Mouse (Mus musculus) CH12.LX (cell line): ENCODE results near the gene T. TPM values are rescaled to one million over a fixed set of nuclear protein-coding genes. Genes with fewer than 3 reads are reported as not detected.

Experiments
- DNase-seq: peaks from one replicate; pipeline ENCODE4 v3.0.0-alpha.2; 2013; ENCODE audit errors: extremely low read depth
- H3K27ac ChIP-seq: 2 replicates; pipeline ENCODE4 v1.5.1; 2012; ENCODE audit warnings: low read depth, mild to moderate bottlenecking, control low read depth, moderate library complexity; ENCODE audit not compliant: insufficient read depth
- H3K27me3 ChIP-seq: replicated peaks from 2 replicates; pipeline ENCODE3; 2012; ENCODE audit warnings: inconsistent platforms
- H3K36me3 ChIP-seq, 2 experiments: replicated peaks in 1 of 2; 2 replicates each; pipeline versions ENCODE3 to v1.6.1; 2012; ENCODE audit warnings: inconsistent platforms in 1 of 2, low read length in 1 of 2, mild to moderate bottlenecking in 1 of 2, mixed read lengths in 1 of 2, moderate library complexity in 1 of 2; ENCODE audit not compliant: control insufficient read depth in 1 of 2, insufficient read depth in 1 of 2
- H3K4me1 ChIP-seq, 2 experiments: 2 replicates each; pipeline ENCODE4 v1.6.1; 2012; ENCODE audit warnings: inconsistent platforms in 1 of 2, moderate library complexity in 1 of 2; ENCODE audit not compliant: insufficient read depth in 2 of 2, control insufficient read depth in 1 of 2
- H3K4me2 ChIP-seq: 2 replicates; pipeline ENCODE4 v1.6.1; 2012; ENCODE audit warnings: low read depth, mild to moderate bottlenecking, control low read depth; ENCODE audit not compliant: poor library complexity, insufficient read depth, severe bottlenecking
- H3K4me3 ChIP-seq, 3 experiments: fragments of 150-350 bp in 1 of 3; sonication (generic) in 1 of 3; replicated peaks in 1 of 3; 2 replicates each; pipeline versions ENCODE3 to v1.5.1; 2011 to 2012; ENCODE audit warnings: low read depth in 2 of 3, low read length in 2 of 3, mild to moderate bottlenecking in 2 of 3, moderate library complexity in 2 of 3, control low read depth in 1 of 3, improper control_type of control experiment in 1 of 3, inconsistent platforms in 1 of 3, mixed read lengths in 1 of 3; ENCODE audit not compliant: poor library complexity in 1 of 3
- H3K79me2 ChIP-seq: replicated peaks from 2 replicates; pipeline ENCODE4 v1.6.1; 2012; ENCODE audit warnings: mild to moderate bottlenecking, moderate library complexity; ENCODE audit not compliant: control insufficient read depth, poor library complexity, insufficient read depth, severe bottlenecking; ENCODE audit errors: extremely low read depth
- H3K9ac ChIP-seq: 2 replicates; pipeline ENCODE4 v1.6.1; 2012; ENCODE audit warnings: low read depth, mild to moderate bottlenecking, control low read depth, moderate library complexity; ENCODE audit not compliant: insufficient read depth
- H3K9me3 ChIP-seq: replicated peaks from 2 replicates; pipeline ENCODE3; 2012; ENCODE audit warnings: low read length, inconsistent platforms, mixed read lengths
- CHD1 ChIP-seq: IDR thresholded peaks from 2 replicates; pipeline ENCODE4 v1.6.1; 2012; ENCODE audit warnings: low read depth, low read length, improper control_type of control experiment, inconsistent platforms
- CHD2 ChIP-seq: IDR thresholded peaks from 2 replicates; pipeline ENCODE4 v1.6.1; 2011; ENCODE audit warnings: low read length, improper control_type of control experiment
- E2F4 ChIP-seq: IDR thresholded peaks from 2 replicates; pipeline ENCODE4 v1.6.1; 2011; ENCODE audit warnings: low read depth, low read length, improper control_type of control experiment; ENCODE audit not compliant: insufficient replicate concordance
- ETS1 ChIP-seq: conservative IDR thresholded peaks from 2 replicates; pipeline ENCODE4 v1.6.1; 2012; ENCODE audit warnings: low read depth, mild to moderate bottlenecking, inconsistent platforms, low read length, improper control_type of control experiment, moderate library complexity
- GABPA ChIP-seq: IDR thresholded peaks from 2 replicates; pipeline ENCODE4 v1.6.1; 2012; ENCODE audit warnings: low read depth, low read length, improper control_type of control experiment, inconsistent platforms; ENCODE audit not compliant: insufficient replicate concordance
- JUND ChIP-seq: conservative IDR thresholded peaks from 2 replicates; pipeline ENCODE4 v1.6.1; 2011; ENCODE audit warnings: low read depth, low read length, improper control_type of control experiment
- MAFK ChIP-seq: IDR thresholded peaks from 2 replicates; pipeline ENCODE4 v1.6.1; 2011; ENCODE audit warnings: low read length, improper control_type of control experiment; ENCODE audit not compliant: insufficient replicate concordance
- MYC ChIP-seq: IDR thresholded peaks from 2 replicates; pipeline ENCODE4 v1.6.1; 2011; ENCODE audit warnings: low read depth, mild to moderate bottlenecking, improper control_type of control experiment, low read length
- NELFE ChIP-seq: IDR thresholded peaks from 2 replicates; pipeline ENCODE4 v1.6.1; 2011; ENCODE audit warnings: low read depth, low read length, improper control_type of control experiment
- NRF1 ChIP-seq: IDR thresholded peaks from 2 replicates; pipeline ENCODE4 v1.6.1; 2014; ENCODE audit warnings: low read depth, mild to moderate bottlenecking, inconsistent platforms, low read length, improper control_type of control experiment, moderate library complexity
- PAX5 ChIP-seq: IDR thresholded peaks from 2 replicates; pipeline ENCODE4 v1.6.1; 2012; ENCODE audit warnings: low read length, inconsistent platforms, mixed read lengths
- POLR2AphosphoS2 ChIP-seq: IDR thresholded peaks from 2 replicates; pipeline ENCODE4 v1.6.1; 2011; ENCODE audit warnings: low read depth, low read length, improper control_type of control experiment
- RAD21 ChIP-seq: IDR thresholded peaks from 2 replicates; pipeline ENCODE4 v1.6.1; 2011; ENCODE audit warnings: low read depth, mild to moderate bottlenecking, low read length, improper control_type of control experiment, moderate library complexity
- TBP ChIP-seq: conservative IDR thresholded peaks from 2 replicates; pipeline ENCODE4 v1.6.1; 2011; ENCODE audit warnings: low read depth, low read length, improper control_type of control experiment
- TCF12 ChIP-seq: IDR thresholded peaks from 2 replicates; pipeline ENCODE4 v1.6.1; 2014; ENCODE audit warnings: low read depth, mild to moderate bottlenecking, inconsistent platforms, low read length, improper control_type of control experiment
- UBTF ChIP-seq: IDR thresholded peaks from 2 replicates; pipeline ENCODE4 v1.6.1; 2012; ENCODE audit warnings: low read depth, mild to moderate bottlenecking, inconsistent platforms, low read length, improper control_type of control experiment, moderate library complexity
- ZMIZ1 ChIP-seq: IDR thresholded peaks from 2 replicates; pipeline ENCODE4 v1.6.1; 2012; ENCODE audit warnings: low read depth, mild to moderate bottlenecking, inconsistent platforms, low read length, improper control_type of control experiment
- dilution Hi-C: fragments of 300-500 bp; cut with MboI; formaldehyde crosslinking; loops from 2 replicates; pipeline ENCODE4 v1.14.3; 2020; ENCODE audit warnings: low sequenced_read_pairs; ENCODE audit not compliant: extremely low pct_unique_long_range_greater_than_20kb, extremely low pct_ligation_motif_present
- in situ Hi-C: fragments of 300-500 bp; cut with MboI; formaldehyde crosslinking; loops from 3 replicates; pipeline ENCODE4 v1.14.3; 2019; ENCODE audit warnings: low sequenced_read_pairs, low pct_ligation_motif_present, low pct_unique_long_range_greater_than_20kb, mixed read lengths
- polyA plus RNA-seq: library from polyadenylated mRNA; unstranded; fragments of >175 nt; gene quantifications from 2 replicates; pipeline ENCODE4 v1.2.1, GENCODE M21; 2012; ENCODE audit warnings: low read depth; ENCODE audit not compliant: insufficient read length
- total RNA-seq, 2 experiments: library from RNA; depleted of rRNA; stranded (reverse); fragments of 300-350 nt in 1 of 2; fragments of >200 nt in 1 of 2; gene quantifications; 2 replicates each; pipeline ENCODE4 v1.2.3; 2012 to 2014

T gene
- total and polyA plus RNA-seq, 3 experiments, result 0.17 TPM; not detected in 2

GRCm38 (mm10) chr17:8479493-8480128, 45.4 kb downstream of the T start:
- dilution Hi-C loops, result no loop called here
- Histone ChIP-seq H3K4me3 (no peak overlapping the region), H3K9me3 (peaks cover 4% of the 10 kb centered on the region), H3K27ac (no peak overlapping the region), H3K27me3 (peaks cover 14% of the 10 kb centered on the region), H3K9ac (no peak overlapping the region), H3K4me2 (no peak overlapping the region), H3K36me3 (no peaks in the 10 kb centered on the region)
- in situ Hi-C loops, result no loop called here
- TF ChIP-seq NRF1, result no peak
- TF ChIP-seq MYC, result no peak
- TF ChIP-seq NELFE, result no peak
- no peak for TF ChIP-seq TBP
- no peak for TF ChIP-seq CHD2
- TF ChIP-seq CHD1, result no peak
- no peak for TF ChIP-seq MAFK
- TF ChIP-seq PAX5, result no peak
- no peak for TF ChIP-seq RAD21
- no peak for TF ChIP-seq E2F4
- TF ChIP-seq ZMIZ1, result no peak
- no peak for TF ChIP-seq TCF12
- no peak for TF ChIP-seq POLR2AphosphoS2
- TF ChIP-seq UBTF, result no peak
- no peak for TF ChIP-seq JUND
- TF ChIP-seq, all 38 proteins: peak for 0
- no peaks in the 10 kb centered on the region for H3K79me2 ChIP-seq
- DNase-seq, result no peak
- H3K4me1 ChIP-seq, result no peaks in the 10 kb centered on the region

DNA sequence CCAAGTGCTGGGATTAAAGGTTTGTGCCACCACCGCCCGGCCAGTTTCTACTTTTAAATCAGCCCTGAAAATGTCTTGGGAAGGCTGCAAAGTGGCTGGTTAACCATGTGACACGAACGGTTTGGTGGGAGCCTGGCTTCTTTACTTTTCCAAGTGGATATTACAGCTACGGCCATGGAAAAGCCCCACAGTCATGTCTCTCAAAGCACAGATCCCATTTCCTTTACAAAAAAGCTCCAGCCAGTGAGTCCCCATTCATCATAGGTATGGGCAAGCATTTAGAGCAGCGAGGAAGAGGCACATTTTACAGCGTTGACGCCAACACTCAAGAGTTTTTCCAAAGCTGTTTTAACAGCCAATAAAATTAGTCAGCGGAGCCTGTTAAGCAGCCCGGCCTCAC, 47.6 kb downstream of the T start:
- dilution Hi-C loops, result no loop called here
- in situ Hi-C loops, result no loop called here
- Histone ChIP-seq H3K36me3 (no peaks in the 10 kb centered on the region), H3K4me3 (no peak overlapping the region), H3K9me3 (peaks cover 4% of the 10 kb centered on the region), H3K9ac (no peak overlapping the region), H3K4me2 (no peak overlapping the region), H3K79me2 (no peaks in the 10 kb centered on the region), H3K4me1 (no peaks in the 10 kb centered on the region), H3K27me3 (peaks cover 17% of the 10 kb centered on the region), H3K27ac (no peak overlapping the region)
- DNase-seq, result no peak
- TF ChIP-seq E2F4 (no peak), GABPA (no peak), ZMIZ1 (no peak), ETS1 (no peak)
